Mouse (Mus musculus): ENCODE data around the gene Rpa1. TPM values are rescaled to one million over a fixed set of nuclear protein-coding genes. Genes with fewer than 3 reads are reported as not detected.

Gene Rpa1
- polyA plus RNA-seq, 1 experiment from 2014 or later: 67.1 TPM

GRCm38 (mm10) chr11:75273466-75273865 is 74.7 kb downstream of the Rpa1 start:
- H3K36me3 ChIP-seq (ENCODE audit: control insufficient read depth, insufficient read depth): no peaks in the 10 kb centered on the region
- no peaks in the 10 kb centered on the region; the same call in 1 of the 2 replicates for H3K27me3 ChIP-seq (replicated peaks; ENCODE audit: control insufficient read depth, insufficient read depth, low read length)
- H3K4me1 ChIP-seq (replicated peaks; ENCODE audit: control insufficient read depth, insufficient read depth, low read length): peaks cover 31% of the 10 kb centered on the region
- 4% methylated on average over 8 of the region's 8 CpGs for WGBS
- H3K9me3 ChIP-seq (ENCODE audit: control insufficient read depth, low read length): no peaks in the 10 kb centered on the region
- H3K4me3 ChIP-seq (replicated peaks; ENCODE audit: low read length): no peak overlapping the region
- H3K9ac ChIP-seq (replicated peaks; ENCODE audit: low read depth, low read length): peak overlapping the region; percentile 48
- H3K27ac ChIP-seq (ENCODE audit: low read length): peak overlapping the region; percentile 75
- ATAC-seq: peak; percentile 73
- H3K4me2 ChIP-seq (ENCODE audit: low read length): peak overlapping the region; percentile 45

GRCm38 (mm10) chr11:75270985-75271434 is 77.1 kb downstream of the Rpa1 start:
- no peaks in the 10 kb centered on the region for H3K36me3 ChIP-seq (ENCODE audit: control insufficient read depth, insufficient read depth)
- H3K27ac ChIP-seq (ENCODE audit: low read length): no peak overlapping the region
- peak; percentile 63 for ATAC-seq
- peaks cover 34% of the 10 kb centered on the region for H3K4me1 ChIP-seq (replicated peaks; ENCODE audit: control insufficient read depth, insufficient read depth, low read length)
- H3K9ac ChIP-seq (replicated peaks; ENCODE audit: low read depth, low read length): no peak overlapping the region
- no peaks in the 10 kb centered on the region for H3K9me3 ChIP-seq (ENCODE audit: control insufficient read depth, low read length)
- H3K4me3 ChIP-seq (replicated peaks; ENCODE audit: low read length): no peak overlapping the region
- WGBS: 38% methylated on average over 7 of the region's 7 CpGs
- no peaks in the 10 kb centered on the region for H3K27me3 ChIP-seq (replicated peaks; ENCODE audit: control insufficient read depth, insufficient read depth, low read length)
- H3K4me2 ChIP-seq (ENCODE audit: low read length): no peak overlapping the region

DNA sequence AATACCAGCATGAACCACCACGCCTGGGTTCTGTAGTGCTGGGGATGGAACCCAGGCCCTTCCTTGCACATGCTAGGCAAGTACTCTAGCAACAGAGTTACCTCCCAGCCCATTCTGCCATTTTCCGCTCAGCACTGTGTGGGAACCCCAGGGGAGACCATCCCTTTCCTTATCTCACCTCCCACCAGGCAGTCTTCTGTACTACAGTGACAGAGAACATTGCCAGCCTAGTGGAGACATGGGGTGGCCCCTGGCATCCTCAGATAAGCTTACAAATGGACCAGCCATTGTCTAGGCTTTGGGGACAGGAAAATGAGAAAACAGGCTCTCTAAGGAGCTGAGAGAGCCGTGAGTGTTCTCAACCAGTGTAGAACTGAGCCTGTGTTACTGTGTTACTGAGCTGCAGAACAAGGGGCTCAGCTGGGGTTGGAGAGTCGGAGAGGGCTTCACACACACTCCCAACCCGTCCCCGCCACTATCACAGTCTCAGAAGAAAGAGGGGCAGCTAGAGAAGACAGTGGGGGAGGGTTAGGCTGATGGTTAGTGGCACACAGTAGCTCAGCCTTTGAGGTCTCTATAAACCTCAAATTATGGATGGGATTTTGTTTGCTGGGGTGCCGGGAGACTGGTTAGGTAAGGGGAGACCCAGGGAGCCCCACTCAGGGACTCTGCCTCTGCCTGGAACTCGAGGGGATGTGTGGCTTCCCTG is 77.7 kb downstream of the Rpa1 start:
- Histone ChIP-seq H3K9ac (replicated peaks; ENCODE audit: low read depth, low read length) (no peak overlapping the region), H3K4me2 (ENCODE audit: low read length) (no peak overlapping the region), H3K4me3 (replicated peaks; ENCODE audit: low read length) (no peak overlapping the region), H3K4me1 (replicated peaks; ENCODE audit: control insufficient read depth, insufficient read depth, low read length) (peaks cover 34% of the 10 kb centered on the region), H3K27ac (ENCODE audit: low read length) (no peak overlapping the region), H3K9me3 (ENCODE audit: control insufficient read depth, low read length) (no peaks in the 10 kb centered on the region), H3K36me3 (ENCODE audit: control insufficient read depth, insufficient read depth) (no peaks in the 10 kb centered on the region), H3K27me3 (replicated peaks; ENCODE audit: control insufficient read depth, insufficient read depth, low read length) (no peaks in the 10 kb centered on the region)
- WGBS: 60% methylated on average over 8 of the region's 8 CpGs
- ATAC-seq: no peak

DNA sequence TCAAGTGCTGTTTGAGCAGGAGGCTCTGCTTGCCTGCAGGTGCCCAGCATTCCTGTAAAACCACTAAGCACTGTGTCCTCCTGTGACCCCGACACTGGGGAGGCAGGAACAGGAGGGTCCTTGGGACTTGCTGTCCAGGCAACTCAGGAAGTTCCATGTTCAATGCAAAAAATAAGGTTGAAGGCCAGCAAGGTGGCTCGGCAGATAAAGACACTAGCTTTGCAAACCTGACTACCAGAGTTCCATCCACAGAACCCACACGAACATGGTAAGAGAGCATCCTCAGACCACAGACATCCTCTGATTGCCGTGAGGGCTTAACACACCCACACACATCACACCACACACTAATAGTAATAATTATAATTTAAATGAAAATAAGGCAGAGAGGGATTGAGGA is 78.9 kb downstream of the Rpa1 start:
- no peaks in the 10 kb centered on the region for H3K36me3 ChIP-seq (ENCODE audit: control insufficient read depth, insufficient read depth)
- H3K4me2 ChIP-seq (ENCODE audit: low read length): no peak overlapping the region
- no peak overlapping the region for H3K27ac ChIP-seq (ENCODE audit: low read length)
- H3K9me3 ChIP-seq (ENCODE audit: control insufficient read depth, low read length): no peaks in the 10 kb centered on the region
- H3K4me1 ChIP-seq (replicated peaks; ENCODE audit: control insufficient read depth, insufficient read depth, low read length): peaks cover 32% of the 10 kb centered on the region
- no peaks in the 10 kb centered on the region for H3K27me3 ChIP-seq (replicated peaks; ENCODE audit: control insufficient read depth, insufficient read depth, low read length)
- no peak overlapping the region for H3K9ac ChIP-seq (replicated peaks; ENCODE audit: low read depth, low read length)
- H3K4me3 ChIP-seq (replicated peaks; ENCODE audit: low read length): no peak overlapping the region
- no peak for ATAC-seq
- 86% methylated on average over 4 of the region's 4 CpGs for WGBS

DNA sequence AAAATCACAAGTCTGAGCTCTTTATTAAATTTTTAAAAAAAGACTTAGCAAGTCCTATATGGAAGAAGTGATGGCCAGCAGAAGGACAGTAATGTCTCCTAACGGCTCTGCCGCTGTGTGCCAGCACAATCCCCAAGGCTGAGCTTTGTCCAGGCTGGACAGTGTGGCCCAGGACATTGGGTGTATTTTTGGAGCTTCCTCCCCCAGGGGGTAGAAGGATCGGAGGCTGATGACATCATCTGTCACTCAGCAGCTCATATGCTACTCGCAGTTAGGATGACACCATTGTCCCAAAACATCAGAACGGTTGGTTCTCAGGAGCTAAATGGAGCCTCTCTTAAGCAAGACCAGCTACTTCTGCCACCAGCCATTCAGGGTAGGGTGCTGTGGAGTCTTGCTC is 79.6 kb downstream of the Rpa1 start:
- Histone ChIP-seq H3K27me3 (replicated peaks; ENCODE audit: control insufficient read depth, insufficient read depth, low read length) (no peaks in the 10 kb centered on the region), H3K4me3 (replicated peaks; ENCODE audit: low read length) (no peak overlapping the region), H3K9ac (replicated peaks; ENCODE audit: low read depth, low read length) (no peak overlapping the region), H3K36me3 (ENCODE audit: control insufficient read depth, insufficient read depth) (no peaks in the 10 kb centered on the region), H3K4me1 (replicated peaks; ENCODE audit: control insufficient read depth, insufficient read depth, low read length) (peaks cover 36% of the 10 kb centered on the region), H3K9me3 (ENCODE audit: control insufficient read depth, low read length) (no peaks in the 10 kb centered on the region), H3K27ac (ENCODE audit: low read length) (no peak overlapping the region), H3K4me2 (ENCODE audit: low read length) (no peak overlapping the region)
- no peak for ATAC-seq
- 73% methylated on average over 5 of the region's 5 CpGs for WGBS

- H3K27me3 ChIP-seq (replicated peaks; ENCODE audit: control insufficient read depth, insufficient read depth, low read length): no peaks in the 10 kb centered on the region
Observed at GRCm38 (mm10) chr11:75267826-75268281, 80.3 kb downstream of the Rpa1 start.

DNA sequence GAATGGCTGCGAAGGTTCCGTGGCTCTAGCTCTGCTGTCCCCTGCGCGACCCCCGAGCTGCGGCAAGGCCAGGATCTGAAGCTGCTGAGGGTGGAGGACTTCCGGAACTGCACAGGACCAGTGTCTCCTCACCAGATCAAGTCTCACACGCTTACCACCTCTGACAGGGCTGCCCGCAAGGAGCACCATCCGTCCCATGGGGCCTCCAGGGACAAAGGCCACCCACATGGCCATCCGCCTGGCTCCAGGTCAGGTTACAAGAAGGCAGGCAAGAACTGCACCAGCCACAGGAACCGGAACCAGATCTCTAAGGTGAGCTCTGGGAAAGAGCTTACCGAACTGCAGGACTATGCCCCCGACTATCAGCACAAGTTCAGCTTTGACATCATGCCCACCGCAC is 82.6 kb downstream of the Rpa1 start:
- ATAC-seq: no peak
- 70% methylated on average over 15 of the region's 15 CpGs for WGBS
- H3K27me3 ChIP-seq (replicated peaks; ENCODE audit: control insufficient read depth, insufficient read depth, low read length): no peaks in the 10 kb centered on the region

More at GRCm38 (mm10) chr11:75267826-75268281, 80.3 kb downstream of the Rpa1 start:
- no peak overlapping the region for H3K4me3 ChIP-seq (replicated peaks; ENCODE audit: low read length)
- WGBS: 51% methylated on average over 9 of the region's 9 CpGs
- H3K9me3 ChIP-seq (ENCODE audit: control insufficient read depth, low read length): no peaks in the 10 kb centered on the region
- H3K27ac ChIP-seq (ENCODE audit: low read length): no peak overlapping the region
- no peak overlapping the region for H3K4me2 ChIP-seq (ENCODE audit: low read length)
- H3K36me3 ChIP-seq (ENCODE audit: control insufficient read depth, insufficient read depth): no peaks in the 10 kb centered on the region
- H3K9ac ChIP-seq (replicated peaks; ENCODE audit: low read depth, low read length): no peak overlapping the region; the same call in 1 of the 2 replicates
- peaks cover 36% of the 10 kb centered on the region for H3K4me1 ChIP-seq (replicated peaks; ENCODE audit: control insufficient read depth, insufficient read depth, low read length)
- no peak for ATAC-seq

DNA sequence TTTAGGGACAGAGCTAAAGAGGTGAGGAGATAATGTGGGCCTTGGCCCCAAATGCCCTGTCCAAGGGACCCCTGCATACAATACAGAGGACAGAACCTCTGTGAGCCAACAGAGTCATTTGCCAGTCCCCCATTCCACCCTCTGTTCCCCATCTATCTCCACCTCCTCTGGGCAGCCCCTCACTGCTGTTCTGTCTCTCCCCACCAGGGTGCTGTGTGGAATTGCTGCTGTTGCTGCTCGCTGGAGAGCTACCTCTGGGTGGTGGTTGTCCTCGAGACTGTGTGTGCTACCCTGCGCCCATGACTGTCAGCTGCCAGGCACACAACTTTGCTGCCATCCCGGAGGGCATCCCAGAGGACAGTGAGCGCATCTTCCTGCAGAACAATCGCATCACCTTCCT is 83.6 kb downstream of the Rpa1 start:
- no peak for ATAC-seq
- Histone ChIP-seq H3K4me1 (replicated peaks; ENCODE audit: control insufficient read depth, insufficient read depth, low read length) (peaks cover 32% of the 10 kb centered on the region), H3K4me3 (replicated peaks; ENCODE audit: low read length) (no peak overlapping the region), H3K9me3 (ENCODE audit: control insufficient read depth, low read length) (no peaks in the 10 kb centered on the region), H3K27me3 (replicated peaks; ENCODE audit: control insufficient read depth, insufficient read depth, low read length) (no peaks in the 10 kb centered on the region), H3K9ac (replicated peaks; ENCODE audit: low read depth, low read length) (no peak overlapping the region), H3K36me3 (ENCODE audit: control insufficient read depth, insufficient read depth) (no peaks in the 10 kb centered on the region), H3K27ac (ENCODE audit: low read length) (no peak overlapping the region), H3K4me2 (ENCODE audit: low read length) (no peak overlapping the region)
- WGBS: 78% methylated on average over 6 of the region's 6 CpGs

More for the DNA sequence above, 82.6 kb downstream of the Rpa1 start:
- H3K27ac ChIP-seq (ENCODE audit: low read length): no peak overlapping the region
- no peak overlapping the region for H3K4me2 ChIP-seq (ENCODE audit: low read length)
- no peak overlapping the region for H3K9ac ChIP-seq (replicated peaks; ENCODE audit: low read depth, low read length)
- H3K4me3 ChIP-seq (replicated peaks; ENCODE audit: low read length): no peak overlapping the region
- no peaks in the 10 kb centered on the region for H3K36me3 ChIP-seq (ENCODE audit: control insufficient read depth, insufficient read depth)
- peaks cover 31% of the 10 kb centered on the region for H3K4me1 ChIP-seq (replicated peaks; ENCODE audit: control insufficient read depth, insufficient read depth, low read length)
- H3K9me3 ChIP-seq (ENCODE audit: control insufficient read depth, low read length): no peaks in the 10 kb centered on the region

DNA sequence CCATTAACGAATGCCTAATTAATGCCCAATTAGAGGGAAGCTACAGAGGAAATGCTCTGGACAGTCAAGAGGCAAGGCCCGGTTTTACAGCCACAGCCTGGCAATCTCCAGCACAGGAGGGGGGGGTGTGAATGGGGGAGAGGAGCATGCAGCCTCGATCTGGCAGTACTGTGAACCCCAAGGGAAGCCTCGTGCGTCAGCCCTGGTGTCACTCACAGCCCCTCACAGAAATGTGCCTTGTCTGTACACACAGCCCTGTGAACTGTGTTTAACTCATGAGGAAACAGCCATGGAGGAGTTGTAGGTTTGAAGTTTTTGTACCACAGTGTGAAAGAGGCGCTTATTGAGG is 84.2 kb downstream of the Rpa1 start:
- WGBS: 23% methylated on average over 6 of the region's 6 CpGs
- no peaks in the 10 kb centered on the region for H3K36me3 ChIP-seq (ENCODE audit: control insufficient read depth, insufficient read depth)
- no peaks in the 10 kb centered on the region for H3K27me3 ChIP-seq (replicated peaks; ENCODE audit: control insufficient read depth, insufficient read depth, low read length)
- no peak overlapping the region for H3K9ac ChIP-seq (replicated peaks; ENCODE audit: low read depth, low read length)
- ATAC-seq: peak; percentile 56
- no peak overlapping the region for H3K4me3 ChIP-seq (replicated peaks; ENCODE audit: low read length)
- H3K4me2 ChIP-seq (ENCODE audit: low read length): no peak overlapping the region
- H3K4me1 ChIP-seq (replicated peaks; ENCODE audit: control insufficient read depth, insufficient read depth, low read length): peaks cover 32% of the 10 kb centered on the region
- no peaks in the 10 kb centered on the region for H3K9me3 ChIP-seq (ENCODE audit: control insufficient read depth, low read length)
- no peak overlapping the region for H3K27ac ChIP-seq (ENCODE audit: low read length)
